Mouse (Mus musculus) E14TG2a.4 (cell line): ENCODE measurements around the gene Creb3l2.

Experiments used
- H3K27me3 ChIP-seq: 2 replicates; pipeline ENCODE4 v1.6.1; 2014; ENCODE audit warnings: low read length, control low read depth; ENCODE audit not compliant: insufficient read depth
- H3K36me3 ChIP-seq: 2 replicates; pipeline ENCODE4 v1.6.1; 2014; ENCODE audit warnings: low read length, control low read depth; ENCODE audit not compliant: insufficient read depth
- H3K4me1 ChIP-seq: replicated peaks from 2 replicates; pipeline ENCODE4 v1.6.1; 2014; ENCODE audit warnings: low read depth, low read length, control low read depth
- H3K4me3 ChIP-seq: replicated peaks from 2 replicates; pipeline ENCODE4 v1.5.1; 2014; ENCODE audit warnings: mild to moderate bottlenecking, low read length
- H3K9me3 ChIP-seq: 2 replicates; pipeline ENCODE4 v1.6.1; 2014; ENCODE audit warnings: low read length, control low read depth
- CTCF ChIP-seq: conservative IDR thresholded peaks from 2 replicates; pipeline ENCODE4 v1.5.1; 2014; ENCODE audit warnings: low read length
- NANOG ChIP-seq: IDR thresholded peaks from 2 replicates; pipeline ENCODE4 v1.6.1; 2014; ENCODE audit warnings: borderline replicate concordance, low read length, mixed read lengths
- POU5F1 ChIP-seq: IDR thresholded peaks from 2 replicates; pipeline ENCODE4 v1.6.1; 2014; ENCODE audit warnings: low read length, borderline replicate concordance

The Creb3l2 gene

GRCm38 (mm10) chr6:37400167-37400566, 41.8 kb downstream of the Creb3l2 start:
- Histone ChIP-seq H3K36me3 (no peaks in the 10 kb centered on the region), H3K9me3 (no peaks in the 10 kb centered on the region), H3K27me3 (no peaks in the 10 kb centered on the region), H3K4me3 (no peak overlapping the region), H3K4me1 (peaks cover 12% of the 10 kb centered on the region)
- TF ChIP-seq POU5F1 (no peak), NANOG (no peak), CTCF (no peak)

GRCm38 (mm10) chr6:37398943-37399342, 43.0 kb downstream of the Creb3l2 start:
- Histone ChIP-seq H3K27me3 (no peaks in the 10 kb centered on the region), H3K9me3 (no peaks in the 10 kb centered on the region), H3K36me3 (no peaks in the 10 kb centered on the region), H3K4me3 (no peak overlapping the region), H3K4me1 (peaks cover 3% of the 10 kb centered on the region)
- TF ChIP-seq CTCF (no peak), NANOG (no peak), POU5F1 (no peak)

- H3K4me3 ChIP-seq, result no peak overlapping the region
These were observed 44.0 kb downstream of the Creb3l2 start for GRCm38 (mm10) chr6:37397973-37398372.

GRCm38 (mm10) chr6:37397254-37397653, 44.7 kb downstream of the Creb3l2 start:
- H3K9me3 ChIP-seq, result no peaks in the 10 kb centered on the region
- no peak overlapping the region for H3K4me3 ChIP-seq
- no peaks in the 10 kb centered on the region for H3K27me3 ChIP-seq
- H3K36me3 ChIP-seq, result no peaks in the 10 kb centered on the region
- H3K4me1 ChIP-seq, result 0 out of 2 replicates have a peak, but pooled peaks cover 6% of the 10 kb centered on the region
- TF ChIP-seq NANOG (no peak), POU5F1 (no peak), CTCF (no peak)

More at GRCm38 (mm10) chr6:37397973-37398372, 44.0 kb downstream of the Creb3l2 start:
- no peaks in the 10 kb centered on the region for H3K27me3 ChIP-seq
- TF ChIP-seq POU5F1, result no peak
- no peaks in the 10 kb centered on the region for H3K4me1 ChIP-seq
- no peaks in the 10 kb centered on the region for H3K9me3 ChIP-seq
- no peaks in the 10 kb centered on the region for H3K36me3 ChIP-seq

GRCm38 (mm10) chr6:37396127-37396526, 45.8 kb downstream of the Creb3l2 start:
- H3K27me3 ChIP-seq, result no peaks in the 10 kb centered on the region
- TF ChIP-seq CTCF (no peak), NANOG (no peak)
- H3K36me3 ChIP-seq, result no peaks in the 10 kb centered on the region
- no peaks in the 10 kb centered on the region for H3K9me3 ChIP-seq
- 0 out of 2 replicates have a peak, but pooled peaks cover 8% of the 10 kb centered on the region for H3K4me1 ChIP-seq
- H3K4me3 ChIP-seq, result no peak overlapping the region

GRCm38 (mm10) chr6:37393263-37393662, 48.7 kb downstream of the Creb3l2 start:
- TF ChIP-seq POU5F1 (no peak), NANOG (no peak), CTCF (no peak)
- Histone ChIP-seq H3K4me3 (no peak overlapping the region), H3K27me3 (no peaks in the 10 kb centered on the region)

GRCm38 (mm10) chr6:37392262-37392661, 49.7 kb downstream of the Creb3l2 start:
- Histone ChIP-seq H3K27me3 (no peaks in the 10 kb centered on the region), H3K36me3 (no peaks in the 10 kb centered on the region), H3K4me3 (no peak overlapping the region), H3K4me1 (peaks cover 17% of the 10 kb centered on the region), H3K9me3 (no peaks in the 10 kb centered on the region)
- TF ChIP-seq POU5F1 (no peak), NANOG (no peak), CTCF (no peak)

More at GRCm38 (mm10) chr6:37393263-37393662, 48.7 kb downstream of the Creb3l2 start:
- no peaks in the 10 kb centered on the region for H3K9me3 ChIP-seq
- H3K4me1 ChIP-seq, result peaks cover 17% of the 10 kb centered on the region
- H3K36me3 ChIP-seq, result no peaks in the 10 kb centered on the region

GRCm38 (mm10) chr6:37391313-37391712, 50.6 kb downstream of the Creb3l2 start:
- TF ChIP-seq NANOG (no peak), CTCF (no peak), POU5F1 (no peak)
- peaks cover 17% of the 10 kb centered on the region for H3K4me1 ChIP-seq

GRCm38 (mm10) chr6:37388960-37389359, 53.0 kb downstream of the Creb3l2 start:
- H3K4me3 ChIP-seq, result no peak overlapping the region
- H3K4me1 ChIP-seq, result peaks cover 17% of the 10 kb centered on the region
- TF ChIP-seq POU5F1 (no peak), NANOG (no peak), CTCF (no peak)
- H3K9me3 ChIP-seq, result no peaks in the 10 kb centered on the region
- H3K36me3 ChIP-seq, result no peaks in the 10 kb centered on the region
- H3K27me3 ChIP-seq, result no peaks in the 10 kb centered on the region

More at GRCm38 (mm10) chr6:37391313-37391712, 50.6 kb downstream of the Creb3l2 start:
- Histone ChIP-seq H3K9me3 (no peaks in the 10 kb centered on the region), H3K36me3 (no peaks in the 10 kb centered on the region), H3K27me3 (no peaks in the 10 kb centered on the region), H3K4me3 (no peak overlapping the region)
